Mouse (Mus musculus) forebrain, embryonic 10.5 days (tissue): ENCODE results near the gene Carm1. TPM values are rescaled to one million over a fixed set of nuclear protein-coding genes. Genes with fewer than 3 reads are reported as not detected.

ENCODE experiments used
- DNase-seq: peaks from one replicate; pipeline ENCODE4 v3.0.0-alpha.2; 2017; ENCODE audit warnings: low spot score; ENCODE audit errors: extremely low spot score
- H3K27ac ChIP-seq: fragments of 300-500 bp; sonication (generic); 2 replicates; pipeline ENCODE4 v1.5.1; 2016; ENCODE audit warnings: mild to moderate bottlenecking
- H3K27me3 ChIP-seq: fragments of 300-500 bp; sonication (generic); 2 replicates; pipeline ENCODE4 v1.6.1; 2016; ENCODE audit warnings: mild to moderate bottlenecking; ENCODE audit not compliant: poor library complexity, severe bottlenecking
- H3K36me3 ChIP-seq: fragments of 300-500 bp; sonication (generic); replicated peaks from 2 replicates; pipeline ENCODE4 v1.6.1; 2016; ENCODE audit warnings: mild to moderate bottlenecking, moderate library complexity
- H3K4me1 ChIP-seq: fragments of 300-500 bp; sonication (generic); 2 replicates; pipeline ENCODE4 v1.6.1; 2016
- H3K4me3 ChIP-seq: fragments of 300-500 bp; sonication (generic); 2 replicates; pipeline ENCODE4 v1.5.1; 2016; ENCODE audit warnings: mild to moderate bottlenecking, moderate library complexity
- H3K9me3 ChIP-seq: fragments of 300-500 bp; sonication (generic); 2 replicates; pipeline ENCODE4 v1.6.1; 2016; ENCODE audit warnings: mild to moderate bottlenecking, moderate library complexity
- WGBS: fragments of 180-500 bp; shearing (Covaris S2); methylation state at CpG from one replicate; pipeline ENCODE4 v1.1.7; 2016; 5-methylcytosine and 5-hydroxymethylcytosine counted together
- polyA plus RNA-seq: library from polyadenylated mRNA; unstranded; fragments of >200 nt; fragmentation: Nextera tagmentation; extraction: Ambion mirVana; gene quantifications from 2 replicates; pipeline ENCODE4 v1.2.1, GENCODE M21; 2016

The Carm1 gene
- polyA plus RNA-seq, 1 experiment from 2014 or later: 58.3 TPM

- DNase-seq: no peak
- 90% methylated on average over 4 of the region's 4 CpGs for WGBS
Observed at GRCm38 (mm10) chr9:21565004-21565586, 18.4 kb downstream of the Carm1 start.

GRCm38 (mm10) chr9:21566538-21566937, 19.8 kb downstream of the Carm1 start:
- no peak overlapping the region for H3K27ac ChIP-seq
- H3K4me1 ChIP-seq: no peaks in the 10 kb centered on the region
- DNase-seq: no peak
- H3K9me3 ChIP-seq: no peaks in the 10 kb centered on the region
- H3K4me3 ChIP-seq: no peak overlapping the region
- 88% methylated on average over 1 of the region's 1 CpGs for WGBS
- no peaks in the 10 kb centered on the region for H3K27me3 ChIP-seq
- H3K36me3 ChIP-seq: peaks cover 57% of the 10 kb centered on the region

More at GRCm38 (mm10) chr9:21565004-21565586, 18.4 kb downstream of the Carm1 start:
- Histone ChIP-seq H3K27me3 (no peaks in the 10 kb centered on the region), H3K27ac (no peak overlapping the region), H3K9me3 (no peaks in the 10 kb centered on the region), H3K4me1 (no peaks in the 10 kb centered on the region), H3K36me3 (peaks cover 55% of the 10 kb centered on the region), H3K4me3 (no peak overlapping the region)

GRCm38 (mm10) chr9:21567051-21567450, 20.4 kb downstream of the Carm1 start:
- peaks cover 57% of the 10 kb centered on the region for H3K36me3 ChIP-seq
- H3K27me3 ChIP-seq: no peaks in the 10 kb centered on the region

GRCm38 (mm10) chr9:21568657-21569255, 22.1 kb downstream of the Carm1 start:
- no peak for DNase-seq
- 93% methylated on average over 8 of the region's 8 CpGs for WGBS
- Histone ChIP-seq H3K27me3 (no peaks in the 10 kb centered on the region), H3K27ac (no peak overlapping the region), H3K4me1 (no peaks in the 10 kb centered on the region), H3K4me3 (no peak overlapping the region), H3K9me3 (no peaks in the 10 kb centered on the region), H3K36me3 (peaks cover 62% of the 10 kb centered on the region)

More at GRCm38 (mm10) chr9:21567051-21567450, 20.4 kb downstream of the Carm1 start:
- Histone ChIP-seq H3K4me3 (no peak overlapping the region), H3K27ac (no peak overlapping the region), H3K9me3 (no peaks in the 10 kb centered on the region), H3K4me1 (no peaks in the 10 kb centered on the region)
- WGBS: 94% methylated on average over 2 of the region's 2 CpGs
- no peak for DNase-seq

GRCm38 (mm10) chr9:21574012-21574801, 27.5 kb downstream of the Carm1 start:
- Histone ChIP-seq H3K9me3 (no peaks in the 10 kb centered on the region), H3K4me1 (no peaks in the 10 kb centered on the region), H3K27me3 (no peaks in the 10 kb centered on the region), H3K27ac (no peak overlapping the region), H3K4me3 (no peak overlapping the region), H3K36me3 (peaks cover 100% of the 10 kb centered on the region)
- DNase-seq: no peak
- 95% methylated on average over 8 of the region's 8 CpGs for WGBS

- WGBS: 96% methylated on average over 10 of the region's 10 CpGs
- no peak for DNase-seq
- no peak overlapping the region for H3K4me3 ChIP-seq
- H3K27me3 ChIP-seq: no peaks in the 10 kb centered on the region
- no peaks in the 10 kb centered on the region for H3K4me1 ChIP-seq
- no peaks in the 10 kb centered on the region for H3K9me3 ChIP-seq
- peaks cover 100% of the 10 kb centered on the region for H3K36me3 ChIP-seq
- H3K27ac ChIP-seq: no peak overlapping the region
Observed at GRCm38 (mm10) chr9:21575253-21575652, 28.6 kb downstream of the Carm1 start.

GRCm38 (mm10) chr9:21576286-21576685, 29.6 kb downstream of the Carm1 start:
- DNase-seq: no peak
- Histone ChIP-seq H3K36me3 (peaks cover 100% of the 10 kb centered on the region), H3K9me3 (no peaks in the 10 kb centered on the region), H3K4me1 (no peaks in the 10 kb centered on the region), H3K27ac (no peak overlapping the region), H3K27me3 (no peaks in the 10 kb centered on the region), H3K4me3 (no peak overlapping the region)
- WGBS: 93% methylated on average over 1 of the region's 1 CpGs

- 76% methylated on average over 3 of the region's 3 CpGs for WGBS
- DNase-seq: no peak
- no peaks in the 10 kb centered on the region for H3K4me1 ChIP-seq
- no peaks in the 10 kb centered on the region for H3K27me3 ChIP-seq
- no peak overlapping the region for H3K4me3 ChIP-seq
- H3K36me3 ChIP-seq: peaks cover 100% of the 10 kb centered on the region
- H3K27ac ChIP-seq: no peak overlapping the region
- no peaks in the 10 kb centered on the region for H3K9me3 ChIP-seq
Observed at GRCm38 (mm10) chr9:21578226-21578625, 31.5 kb downstream of the Carm1 start.

- no peak overlapping the region for H3K4me3 ChIP-seq
- H3K4me1 ChIP-seq: no peaks in the 10 kb centered on the region
- 91% methylated on average over 1 of the region's 1 CpGs for WGBS
- no peak for DNase-seq
- no peaks in the 10 kb centered on the region for H3K9me3 ChIP-seq
- H3K36me3 ChIP-seq: peaks cover 100% of the 10 kb centered on the region
- H3K27me3 ChIP-seq: no peaks in the 10 kb centered on the region
- H3K27ac ChIP-seq: no peak overlapping the region
Observed at GRCm38 (mm10) chr9:21585401-21585800, 38.7 kb downstream of the Carm1 start.

GRCm38 (mm10) chr9:21587678-21588349, 41.1 kb downstream of the Carm1 start:
- H3K27me3 ChIP-seq: no peaks in the 10 kb centered on the region
- H3K36me3 ChIP-seq: peaks cover 80% of the 10 kb centered on the region
- no peaks in the 10 kb centered on the region for H3K9me3 ChIP-seq
- DNase-seq: no peak
- no peak overlapping the region for H3K27ac ChIP-seq
- H3K4me1 ChIP-seq: peaks cover 14% of the 10 kb centered on the region
- H3K4me3 ChIP-seq: no peak overlapping the region
- 91% methylated on average over 23 of the region's 23 CpGs for WGBS

- Histone ChIP-seq H3K4me3 (no peak overlapping the region), H3K4me1 (peaks cover 18% of the 10 kb centered on the region), H3K36me3 (peaks cover 75% of the 10 kb centered on the region), H3K27ac (no peak overlapping the region), H3K27me3 (no peaks in the 10 kb centered on the region), H3K9me3 (no peaks in the 10 kb centered on the region)
- no peak for DNase-seq
- WGBS: 95% methylated on average over 8 of the region's 8 CpGs
Observed at GRCm38 (mm10) chr9:21588350-21588749, 41.7 kb downstream of the Carm1 start.

- Histone ChIP-seq H3K27me3 (no peaks in the 10 kb centered on the region), H3K4me1 (peaks cover 30% of the 10 kb centered on the region), H3K9me3 (no peaks in the 10 kb centered on the region), H3K4me3 (no peak overlapping the region), H3K36me3 (peaks cover 68% of the 10 kb centered on the region), H3K27ac (no peak overlapping the region)
- WGBS: 95% methylated on average over 5 of the region's 5 CpGs
- no peak for DNase-seq
Observed at GRCm38 (mm10) chr9:21589538-21589937, 42.8 kb downstream of the Carm1 start.
